1 mouse cellular context compared by ENCODE assay signal in genomic region chr12:69644877-69645276, GRCm38 (mm10).
TF ChIP-seq lines count a peak whose summit lies in the region.

No protein-coding gene starts in this region.

TF ChIP-seq in CH12.LX, 34 proteins besides CTCF, POLR2A, EP300 and RAD21 (continued from another document):
- TF ChIP-seq MYC (IDR thresholded peaks at IDR 0.05; ENCODE audit: low read depth, low read length) (0 out of 2 replicates have a peak, but pooled peaks have one; percentile 31), CHD1 (IDR thresholded peaks at IDR 0.05; ENCODE audit: low read depth, low read length) (no peak), NRF1 (IDR thresholded peaks at IDR 0.05; ENCODE audit: low read depth, low read length) (no peak), BHLHE40 (IDR thresholded peaks at IDR 0.05; ENCODE audit: low read depth, low read length) (peak; percentile 88), MEF2A (IDR thresholded peaks at IDR 0.05; ENCODE audit: borderline replicate concordance, low read depth, low read length) (peak; percentile 87)
